Mouse (Mus musculus) olfactory bulb, adult 2 months (tissue): ENCODE data around the gene Gm49361. TPM values are rescaled to one million over a fixed set of nuclear protein-coding genes. Genes with fewer than 3 reads are reported as not detected.
"Not testable (repeated sequence)": the region's sequence is repeated elsewhere in the genome, so short reads cannot be mapped to it uniquely, and the experiment has no call there.

ENCODE experiments used
- H3K27ac ChIP-seq: fragments of 200-500 bp; 2 replicates; pipeline ENCODE4 v1.5.1; 2012; ENCODE audit warnings: low read depth, low read length; ENCODE audit not compliant: insufficient read depth
- H3K4me1 ChIP-seq: fragments of 200-500 bp; 2 replicates; pipeline ENCODE4 v1.6.1; 2012; ENCODE audit warnings: low read length; ENCODE audit not compliant: control insufficient read depth, insufficient read depth
- H3K4me3 ChIP-seq: fragments of 200-500 bp; 2 replicates; pipeline ENCODE4 v1.5.1; 2012; ENCODE audit warnings: mild to moderate bottlenecking, low read depth, low read length, moderate library complexity; ENCODE audit not compliant: insufficient read depth
- CTCF ChIP-seq: fragments of 200-500 bp; IDR thresholded peaks from 2 replicates; pipeline ENCODE4 v1.5.1; 2012; ENCODE audit warnings: low read depth, mild to moderate bottlenecking, low read length, moderate library complexity; ENCODE audit not compliant: insufficient read depth
- POLR2A ChIP-seq: fragments of 200-500 bp; IDR thresholded peaks from 2 replicates; pipeline ENCODE4 v1.6.1; 2012; ENCODE audit warnings: mild to moderate bottlenecking, low read depth, low read length, moderate library complexity; ENCODE audit not compliant: insufficient read depth
- WGBS: fragments of 180-500 bp; shearing (Covaris S2); methylation state at CpG from one replicate; pipeline ENCODE4 v1.1.7; 2018; 5-methylcytosine and 5-hydroxymethylcytosine counted together
- polyA plus RNA-seq: library from polyadenylated mRNA; stranded (reverse); fragments of >200 nt; gene quantifications from 2 replicates; pipeline ENCODE4 v1.2.4, GENCODE M21; 2012; ENCODE audit warnings: low replicate concordance; ENCODE audit not compliant: missing spikeins, insufficient read depth, insufficient read length

Gm49361 gene
- polyA plus RNA-seq, 1 experiment: not detected

- peaks cover 11% of the 10 kb centered on the region for H3K4me1 ChIP-seq
- no peak within 1 kb of the TSS for H3K4me3 ChIP-seq
- no peak within 1 kb of the TSS for H3K27ac ChIP-seq
- WGBS: 84% methylated on average over 4 of the region's 4 CpGs
- TF ChIP-seq POLR2A: no peak
- TF ChIP-seq CTCF: no peak
These were observed 12.3 kb upstream of the Gm49361 start, which contains the start of gene Lats2 for GRCm38 (mm10) chr14:57758237-57758636. Gene Lats2, minus strand, starts transcription at chr14:57758388.

- no peak overlapping the region for H3K4me3 ChIP-seq
- no peak for TF ChIP-seq POLR2A
- TF ChIP-seq CTCF: no peak
- peaks cover 10% of the 10 kb centered on the region for H3K4me1 ChIP-seq
- H3K27ac ChIP-seq: no peak overlapping the region
- 96% methylated on average over 4 of the region's 4 CpGs for WGBS
These were observed 10.2 kb upstream of the Gm49361 start for GRCm38 (mm10) chr14:57756094-57756493.

- Histone ChIP-seq H3K4me3 (no peak overlapping the region), H3K27ac (no peak overlapping the region), H3K4me1 (peaks cover 9% of the 10 kb centered on the region)
- TF ChIP-seq CTCF (no peak), POLR2A (no peak)
- 92% methylated on average over 2 of the region's 2 CpGs for WGBS
These were observed 9.8 kb upstream of the Gm49361 start for GRCm38 (mm10) chr14:57755661-57756060.

DNA sequence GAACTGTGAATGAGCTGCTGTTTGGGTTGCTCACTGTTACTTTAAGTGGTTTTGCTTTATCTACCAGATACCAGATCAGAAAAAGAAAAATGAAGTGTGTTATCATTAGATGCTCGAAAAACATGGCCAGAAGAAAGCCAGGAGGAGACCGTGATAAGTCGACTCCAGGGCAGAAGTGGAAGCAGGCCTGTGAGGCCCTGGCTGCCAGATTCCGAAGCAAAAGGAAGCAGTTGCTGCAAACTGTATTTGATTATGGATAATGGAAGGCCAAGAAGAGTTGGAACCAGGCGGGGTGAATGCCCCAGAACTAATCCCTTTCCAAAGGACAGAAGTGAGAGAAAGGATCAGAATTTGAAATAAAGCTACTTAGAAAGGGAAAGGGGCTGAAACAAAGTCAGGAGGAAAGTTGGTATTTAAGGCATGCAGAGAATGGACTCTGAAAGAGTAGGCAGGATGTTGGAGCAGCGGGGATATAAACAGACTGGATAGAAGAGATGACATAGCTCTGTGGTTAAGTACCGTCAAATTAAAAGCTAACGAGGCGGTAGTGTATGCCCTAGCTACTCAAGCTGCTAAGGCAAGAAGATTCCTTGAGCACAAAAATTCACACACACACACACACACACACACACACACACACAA is 7.6 kb upstream of the Gm49361 start:
- Histone ChIP-seq H3K4me3 (no peak overlapping the region), H3K27ac (no peak overlapping the region), H3K4me1 (0 out of 2 replicates have a peak, but pooled peaks cover 2% of the 10 kb centered on the region)
- TF ChIP-seq CTCF: no peak
- TF ChIP-seq POLR2A: no peak
- WGBS: 40% methylated on average over 9 of the region's 9 CpGs

GRCm38 (mm10) chr14:57751006-57751405 is 5.1 kb upstream of the Gm49361 start:
- not testable (repeated sequence) for H3K27ac ChIP-seq, H3K4me1 ChIP-seq, H3K4me3 ChIP-seq

- Histone ChIP-seq H3K4me3 (no peak overlapping the region), H3K27ac (no peak overlapping the region), H3K4me1 (peaks cover 2% of the 10 kb centered on the region; the same call in 1 of the 2 replicates)
- 91% methylated on average over 2 of the region's 2 CpGs for WGBS
- no peak for TF ChIP-seq POLR2A
- no peak for TF ChIP-seq CTCF
These were observed 3.6 kb upstream of the Gm49361 start for GRCm38 (mm10) chr14:57749501-57749900.

DNA sequence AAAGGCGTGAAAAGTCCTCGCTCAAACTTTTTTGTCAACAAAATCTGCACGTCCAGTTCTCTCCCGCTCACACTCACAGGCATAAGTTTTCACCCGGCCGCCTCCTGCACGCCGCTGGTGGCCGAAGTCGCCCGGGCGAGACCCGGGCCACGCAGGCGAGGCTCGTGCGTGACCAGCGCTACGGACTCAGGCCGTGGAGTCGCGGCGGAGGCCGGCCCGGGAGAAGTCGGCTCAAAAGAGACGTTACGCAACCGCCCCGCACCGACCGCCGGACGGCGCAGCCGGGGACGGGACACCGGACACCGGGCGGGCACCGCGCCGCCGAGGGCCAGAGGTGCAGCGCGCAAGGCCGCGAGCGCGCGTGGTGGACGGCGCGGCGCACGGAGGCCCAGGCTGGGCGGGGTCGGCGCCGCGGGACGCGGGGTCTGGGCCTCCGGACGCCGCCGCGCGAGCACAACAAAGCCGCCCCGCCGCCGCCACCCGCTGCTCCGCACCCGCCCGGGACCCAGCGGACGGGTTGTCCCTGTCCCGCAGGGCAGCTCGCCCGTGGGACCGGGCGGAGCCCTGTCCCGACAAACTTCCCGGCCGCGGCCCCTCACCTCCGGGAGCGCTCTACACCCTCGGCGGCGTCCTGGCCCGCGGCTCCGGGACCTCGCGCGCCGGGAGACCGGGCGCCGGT is 473 bp downstream of the Gm49361 start:
- under 1% methylated on average over 103 of the region's 103 CpGs for WGBS
- Histone ChIP-seq H3K4me3 (peak overlapping the region; percentile 94), H3K27ac (0 out of 2 replicates have a peak overlapping the region, but pooled peaks have one; percentile 32), H3K4me1 (no peaks in the 10 kb centered on the region; the same call in 1 of the 2 replicates)
- TF ChIP-seq POLR2A (no peak), CTCF (no peak)

GRCm38 (mm10) chr14:57744547-57744946 is 1.4 kb downstream of the Gm49361 start:
- no peak overlapping the region for H3K27ac ChIP-seq
- TF ChIP-seq POLR2A (no peak), CTCF (no peak)
- no peak overlapping the region for H3K4me3 ChIP-seq
- H3K4me1 ChIP-seq: no peaks in the 10 kb centered on the region; the same call in 1 of the 2 replicates
- 3% methylated on average over 8 of the region's 8 CpGs for WGBS

DNA sequence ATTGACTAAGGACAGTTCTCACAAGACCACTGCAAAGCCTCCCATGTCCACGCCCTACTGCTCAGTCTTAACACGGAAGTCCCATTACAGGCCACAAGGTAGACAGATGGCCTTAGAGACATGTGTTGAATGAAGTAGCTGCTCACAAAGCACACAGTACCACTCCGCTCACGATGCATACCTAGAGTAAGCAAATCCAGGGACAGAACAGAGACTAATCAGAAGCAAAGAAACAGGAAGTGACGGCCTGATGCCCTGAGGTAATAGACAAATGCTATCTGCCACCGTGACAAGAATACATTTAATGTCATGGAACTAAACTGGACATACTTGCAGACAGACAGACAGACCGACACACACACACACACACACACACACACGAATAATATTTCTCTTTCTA is 5.3 kb downstream of the Gm49361 start:
- Histone ChIP-seq H3K4me1 (no peaks in the 10 kb centered on the region; the same call in 1 of the 2 replicates), H3K27ac (no peak overlapping the region), H3K4me3 (no peak overlapping the region)
- WGBS: 90% methylated on average over 8 of the region's 8 CpGs
- no peak for TF ChIP-seq CTCF
- no peak for TF ChIP-seq POLR2A
